Mouse (Mus musculus) lung, postnatal 36 days (tissue): ENCODE results near the gene Clcn1.

Experiments used
- DNase-seq: peaks from one replicate; pipeline ENCODE4 v3.0.0; 2022; ENCODE audit warnings: mixed read lengths

Clcn1 gene

DNA sequence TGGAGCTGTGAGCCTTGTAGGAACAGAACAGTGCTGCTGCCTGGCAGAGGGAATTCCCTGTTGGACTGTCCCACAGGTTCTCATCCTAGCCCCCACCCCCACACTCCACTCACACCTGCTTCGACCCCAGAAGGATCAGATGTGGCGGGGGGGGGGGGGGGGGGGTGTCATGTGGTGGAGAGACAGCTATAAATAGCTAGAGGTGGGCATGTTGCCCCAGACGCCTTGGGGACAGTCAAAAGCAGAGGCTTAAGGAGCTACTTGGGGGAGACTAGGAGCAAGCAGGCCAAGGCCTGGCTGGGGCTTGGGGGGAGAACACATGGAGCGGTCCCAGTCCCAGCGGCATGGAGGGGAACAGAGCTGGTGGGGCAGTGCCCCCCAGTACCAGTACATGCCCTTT, at the start of gene Clcn1:
TSS of gene Clcn1 (plus strand) at position 238 of the 400 bp plus-strand sequence.
- no peak for DNase-seq

- DNase-seq, result no peak
Measured at GRCm38 (mm10) chr6:42237276-42237805, 49.1 kb upstream of the Clcn1 start.

GRCm38 (mm10) chr6:42241311-42242045, 45.0 kb upstream of the Clcn1 start:
- DNase-seq, result peak; percentile 75

DNA sequence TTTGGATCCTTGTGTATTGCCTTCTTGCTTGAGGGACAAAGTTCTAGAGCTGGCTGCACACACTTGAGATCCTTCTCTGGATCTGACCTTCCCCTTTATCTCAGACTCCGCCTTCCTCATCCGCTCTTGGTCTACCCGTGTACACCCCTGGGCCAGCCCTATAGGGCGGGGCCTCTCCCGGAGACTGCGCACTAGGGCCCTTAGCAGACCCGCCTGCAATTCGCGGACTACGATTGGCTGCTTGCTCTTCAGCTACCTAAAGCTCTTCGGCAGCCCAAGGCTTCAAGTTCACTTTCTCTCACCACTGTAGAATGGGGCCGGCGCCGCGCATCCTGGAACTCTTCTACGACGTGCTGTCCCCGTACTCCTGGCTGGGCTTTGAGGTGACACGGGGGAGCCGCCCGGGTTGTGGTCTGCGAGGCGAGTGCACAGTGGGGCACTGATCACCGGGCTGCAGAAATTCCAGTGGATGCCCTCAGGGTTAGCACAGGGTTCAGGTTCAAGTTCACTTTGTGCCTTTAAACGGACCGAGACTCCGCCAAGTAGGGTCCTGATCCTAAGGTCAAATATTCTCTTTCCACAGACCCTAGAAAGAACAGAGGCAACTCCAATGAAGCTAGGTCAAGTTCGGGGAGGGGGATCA, 40.7 kb upstream of the Clcn1 start, which contains the start of gene Gstk1:
TSS of gene Gstk1 (plus strand) at position 225 of the 643 bp plus-strand sequence.
- peak; percentile 94 for DNase-seq

DNA sequence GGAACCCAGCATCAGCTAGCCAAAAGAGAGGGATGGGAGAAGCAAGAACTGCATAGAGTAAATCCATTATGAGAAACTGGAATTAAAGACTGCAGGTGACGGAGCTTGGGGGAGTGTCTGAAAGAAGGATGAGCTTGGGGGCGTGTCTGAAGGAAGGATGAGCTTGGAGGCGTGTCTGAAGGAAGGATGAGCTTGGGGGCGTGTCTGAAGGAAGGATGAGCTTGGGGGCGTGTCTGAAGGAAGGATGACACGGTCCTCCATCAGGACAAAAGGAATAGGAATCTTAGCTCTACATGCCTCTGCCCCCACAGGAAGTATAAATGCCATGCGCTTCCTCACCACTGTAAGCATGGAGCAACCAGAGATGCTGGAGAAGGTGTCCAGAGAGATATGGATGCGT, 39.3 kb upstream of the Clcn1 start:
- peak; percentile 61 for DNase-seq

- no peak for DNase-seq
Measured at GRCm38 (mm10) chr6:42247981-42248380, 38.5 kb upstream of the Clcn1 start.

DNA sequence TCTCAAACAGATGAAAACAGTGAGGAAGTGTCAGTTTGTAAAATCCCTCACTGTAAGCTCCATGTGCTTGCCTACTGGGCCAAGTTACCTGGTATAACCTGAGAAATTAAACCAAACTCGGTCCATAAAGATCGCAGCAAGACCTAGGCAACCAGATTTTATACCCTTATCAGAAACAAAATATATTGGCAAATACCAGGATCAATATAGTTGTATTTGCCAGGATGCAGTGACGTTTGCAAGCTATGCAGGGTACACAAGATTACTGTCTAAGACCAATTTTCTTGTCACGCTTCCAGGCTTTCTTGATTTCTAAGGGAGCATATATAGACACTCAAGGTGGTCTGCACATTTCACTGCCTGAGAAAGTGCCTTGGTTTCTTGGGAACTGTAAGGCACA, 34.7 kb upstream of the Clcn1 start:
- no peak for DNase-seq

DNA sequence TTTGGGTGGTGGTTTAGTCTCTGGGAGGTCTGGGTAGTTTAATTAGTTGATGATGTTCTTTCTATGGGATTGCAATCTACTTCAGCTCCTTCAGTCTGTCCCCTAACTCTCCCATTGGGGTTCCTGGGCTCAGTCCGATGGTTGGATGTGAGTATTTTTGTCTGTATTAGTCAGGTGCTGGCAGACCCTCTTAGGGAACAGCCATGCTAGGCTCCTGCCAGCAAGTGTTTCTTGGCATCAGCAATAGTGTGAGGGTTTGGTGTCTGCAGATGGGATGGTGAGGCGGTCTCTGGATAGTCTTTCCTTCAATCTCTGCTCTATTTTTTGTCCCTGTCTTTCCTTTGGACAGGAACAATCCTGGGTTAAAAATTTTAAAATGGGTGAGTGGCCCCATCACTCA, 33.4 kb upstream of the Clcn1 start:
- no peak for DNase-seq

DNA sequence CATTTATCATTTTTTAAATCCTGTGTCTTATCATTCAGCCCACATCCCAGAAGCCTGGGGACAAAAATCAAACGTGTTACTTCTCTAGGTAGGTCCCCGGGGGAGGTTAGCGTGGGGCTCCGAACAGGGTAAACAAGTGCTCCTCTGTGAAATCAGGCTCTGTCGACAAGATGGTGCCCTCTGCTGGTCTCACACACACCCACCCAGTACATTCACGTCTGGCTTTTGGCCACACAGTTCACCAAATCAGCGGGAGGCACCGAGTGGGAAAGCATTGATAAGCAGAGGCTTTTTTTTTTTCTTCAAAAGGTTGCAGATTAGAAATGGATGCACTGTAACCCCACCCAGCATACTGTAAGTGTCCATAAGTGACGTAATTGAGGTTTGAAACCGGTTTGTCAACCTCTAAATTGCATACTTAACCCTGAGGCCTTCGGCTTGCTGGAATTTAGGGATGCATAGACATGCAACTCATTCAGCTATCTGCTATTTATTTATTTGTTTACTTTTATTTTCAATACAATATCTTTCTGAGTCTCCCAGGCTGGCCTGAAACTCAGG, 29.1 kb upstream of the Clcn1 start:
- peak; percentile 85 for DNase-seq

DNA sequence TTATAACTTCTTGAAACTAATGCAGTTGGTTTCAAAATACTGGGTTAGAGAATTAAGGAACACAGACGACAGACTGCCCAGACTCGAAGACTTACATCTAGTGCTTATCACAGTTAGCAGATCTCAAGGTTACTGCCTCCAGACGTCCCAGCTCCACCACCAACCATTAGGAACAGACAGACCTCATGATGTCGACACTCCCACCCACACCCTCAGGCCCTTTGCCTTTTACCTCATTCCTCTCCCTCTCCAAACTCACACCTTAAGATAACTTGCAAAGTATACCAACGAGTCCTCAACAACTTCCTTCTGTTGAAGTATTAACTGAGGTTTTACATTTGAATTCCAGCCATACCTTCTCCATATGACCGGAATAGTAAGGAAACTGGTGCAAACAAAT, 26.1 kb upstream of the Clcn1 start:
- DNase-seq, result peak; percentile 72

DNA sequence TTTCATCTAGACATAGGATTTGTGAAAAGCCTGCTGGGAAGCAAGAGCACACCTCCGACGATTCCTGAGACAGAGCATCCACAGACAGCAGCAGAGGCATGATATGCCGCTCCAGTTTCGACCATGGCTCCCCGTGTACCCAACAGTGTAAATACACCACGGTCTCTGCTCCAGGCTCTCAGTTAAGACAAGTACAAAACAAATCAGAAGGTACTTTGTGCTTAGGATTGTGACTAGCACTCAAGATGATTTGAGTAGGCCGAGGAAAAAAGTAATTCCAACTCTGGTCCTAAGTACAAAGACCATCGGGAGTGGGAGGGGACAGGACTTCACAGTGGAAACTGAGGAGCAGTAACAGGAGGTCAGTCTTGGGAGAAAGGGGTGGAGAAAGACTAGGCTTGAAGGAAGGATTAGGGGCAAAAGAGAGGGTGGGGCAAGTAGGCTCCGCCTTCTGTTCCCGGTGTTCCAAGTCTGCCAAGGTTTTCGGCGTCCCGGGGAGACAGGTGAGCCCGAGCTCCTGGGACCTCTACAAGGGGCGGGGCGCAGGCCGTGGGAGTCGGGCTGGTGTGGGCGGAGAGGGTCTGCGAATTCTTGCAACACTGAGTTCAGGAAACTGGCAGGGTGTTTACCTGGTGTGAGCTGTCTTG, 24.8 kb upstream of the Clcn1 start, which contains the start of gene Tmem139:
TSS of gene Tmem139 (plus strand) at position 447 of the 647 bp plus-strand sequence.
- peak; percentile 87 for DNase-seq

- peak; percentile 99 for DNase-seq
Measured at GRCm38 (mm10) chr6:42264626-42265312, 21.7 kb upstream of the Clcn1 start, which contains the start of gene Casp2. Casp2 (plus strand) TSS chr6:42264985.

DNA sequence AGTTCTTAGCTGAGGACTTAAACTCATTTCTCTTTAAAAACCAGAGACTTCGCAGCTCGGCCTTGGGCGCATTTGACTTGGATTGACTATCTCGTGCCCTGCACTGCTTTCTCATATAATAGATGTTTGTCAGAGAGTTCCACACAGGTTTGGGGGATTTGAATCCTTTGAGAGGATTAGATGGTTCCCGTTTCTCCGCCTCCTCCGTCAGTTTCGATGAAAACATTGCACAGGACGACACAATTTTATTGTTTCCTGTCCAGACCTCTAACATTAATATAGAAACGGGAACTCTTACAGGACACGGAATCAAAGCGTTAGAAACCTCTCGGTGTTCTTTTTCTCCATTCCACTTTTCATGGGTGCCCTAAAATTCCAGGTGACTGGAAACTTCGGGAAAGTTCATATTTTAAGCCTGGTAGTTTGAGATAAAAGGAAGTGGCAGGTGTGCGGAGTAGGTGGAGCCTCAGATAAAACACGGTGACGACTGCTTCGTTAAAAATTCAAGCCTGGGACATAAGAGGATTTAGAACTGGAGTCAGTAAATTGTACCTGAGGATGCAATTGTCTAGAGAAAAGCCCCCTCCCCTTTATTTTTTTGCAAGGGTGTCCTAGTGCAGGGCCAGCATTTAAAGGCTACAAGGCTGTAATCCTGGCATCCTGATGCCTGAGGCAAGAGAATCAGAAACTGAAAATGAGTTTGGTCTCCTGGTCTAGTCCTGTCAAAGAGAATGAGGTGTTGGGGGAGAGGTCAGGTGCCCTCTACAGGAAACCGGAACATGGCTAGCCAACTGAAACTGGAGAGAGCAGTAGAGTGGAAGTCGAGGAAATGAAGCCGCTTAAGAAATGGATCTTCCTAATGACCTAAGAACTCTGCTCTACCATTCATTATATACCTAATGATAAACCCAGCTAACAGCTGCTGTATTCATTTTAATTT, 20.8 kb upstream of the Clcn1 start:
- peak; percentile 42 for DNase-seq

DNA sequence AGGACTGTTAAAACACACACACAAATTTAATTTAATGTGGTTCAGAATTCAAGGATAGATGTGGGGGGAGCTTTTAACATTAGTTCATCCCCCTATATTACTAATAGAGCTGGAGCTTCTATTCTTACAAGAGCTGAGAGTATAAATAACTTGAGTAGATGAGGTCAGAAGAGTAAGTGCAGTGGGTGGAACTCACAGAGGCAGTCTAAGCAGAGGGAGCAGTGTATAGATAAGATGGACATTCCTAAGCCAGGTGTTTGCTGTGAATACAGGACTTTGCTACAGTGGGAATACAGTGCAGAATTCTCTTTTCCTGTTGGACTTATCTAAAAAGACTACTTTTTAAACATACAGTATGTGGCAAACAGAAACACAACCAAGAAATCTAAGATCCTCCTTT, 15.7 kb upstream of the Clcn1 start:
- no peak for DNase-seq

GRCm38 (mm10) chr6:42276151-42276550, 10.3 kb upstream of the Clcn1 start:
- DNase-seq, result no peak

DNA sequence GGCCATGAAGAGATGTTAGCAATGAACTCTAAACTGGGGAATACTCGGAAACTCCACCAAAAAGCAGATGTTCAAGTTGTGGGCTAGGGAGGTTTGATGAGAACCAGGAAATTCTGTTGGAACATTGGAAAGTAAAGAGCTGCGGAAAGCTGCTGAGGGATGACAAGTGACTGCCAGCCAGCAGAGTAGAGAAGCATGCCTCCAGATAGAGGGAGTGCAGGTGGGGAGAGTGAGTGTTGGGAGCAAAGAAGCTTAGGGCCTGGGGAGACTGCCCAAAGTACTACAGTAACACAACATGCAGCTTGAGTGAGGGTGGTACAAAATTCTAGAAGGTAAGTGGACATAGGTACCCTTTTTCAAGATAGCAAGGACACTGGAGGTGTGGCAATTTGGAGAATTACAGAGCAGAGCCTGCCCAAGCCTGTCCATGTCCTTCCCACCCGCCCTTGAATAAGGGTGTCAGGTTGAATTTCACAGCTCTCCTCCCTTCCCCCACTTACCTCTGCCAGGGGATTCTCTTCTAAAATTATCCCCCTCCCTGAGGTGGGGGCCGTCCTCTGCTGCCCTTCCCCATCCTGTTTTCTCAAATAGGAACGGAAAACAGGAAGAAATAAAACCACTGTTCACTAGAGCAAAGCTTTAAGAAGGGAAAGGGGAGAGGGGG, 3.5 kb upstream of the Clcn1 start:
- no peak for DNase-seq

- DNase-seq, result no peak
Measured at GRCm38 (mm10) chr6:42287562-42287961, 1.1 kb downstream of the Clcn1 start.

GRCm38 (mm10) chr6:42293327-42293726, 6.8 kb downstream of the Clcn1 start:
- peak; percentile 6 for DNase-seq

- DNase-seq, result peak; percentile 37
Measured at GRCm38 (mm10) chr6:42295549-42296094, 9.1 kb downstream of the Clcn1 start.

DNA sequence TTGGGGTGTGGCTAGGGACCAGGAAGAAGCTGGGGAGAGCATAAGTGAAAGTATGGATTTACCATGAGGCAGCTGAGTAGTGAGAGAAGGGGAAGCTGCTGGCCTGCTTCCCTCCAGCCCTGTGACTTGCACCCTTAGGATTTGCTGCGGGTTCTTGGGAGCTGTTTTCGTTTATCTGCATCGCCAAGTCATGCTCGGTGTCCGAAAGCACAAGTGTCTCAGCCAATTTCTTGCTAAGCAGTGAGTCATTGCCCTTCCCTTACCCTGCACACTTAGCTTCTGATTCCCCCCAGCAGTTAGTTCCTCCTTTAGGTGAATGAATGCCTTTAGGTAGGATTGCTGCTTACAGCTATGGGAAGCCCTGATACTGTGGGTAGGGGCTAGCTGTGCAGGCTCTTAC, 12.9 kb downstream of the Clcn1 start:
- DNase-seq, result no peak
